Mouse (Mus musculus): ENCODE results near the gene Galnt16.

Galnt16 gene

DNA sequence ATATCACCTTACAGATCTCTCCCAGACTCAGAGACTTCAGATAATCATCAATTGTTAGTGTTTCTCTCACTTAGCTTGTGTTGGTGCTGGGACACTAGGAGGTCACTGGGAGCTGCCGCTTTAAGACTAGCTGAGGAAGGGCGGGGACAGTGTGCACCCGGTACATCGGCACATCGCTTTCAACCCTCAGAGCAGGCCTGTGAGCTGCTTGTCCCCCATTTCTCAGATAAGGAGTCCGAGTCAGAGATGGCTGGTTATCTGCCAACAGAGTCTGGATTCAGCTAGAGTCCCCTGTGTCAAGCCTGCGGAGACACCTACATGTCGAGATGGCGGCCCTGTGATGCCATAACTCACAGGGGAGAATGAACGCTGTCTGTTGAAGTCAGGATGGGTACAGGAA, 13.5 kb downstream of the Galnt16 start:
- DNase-seq = no peak

DNA sequence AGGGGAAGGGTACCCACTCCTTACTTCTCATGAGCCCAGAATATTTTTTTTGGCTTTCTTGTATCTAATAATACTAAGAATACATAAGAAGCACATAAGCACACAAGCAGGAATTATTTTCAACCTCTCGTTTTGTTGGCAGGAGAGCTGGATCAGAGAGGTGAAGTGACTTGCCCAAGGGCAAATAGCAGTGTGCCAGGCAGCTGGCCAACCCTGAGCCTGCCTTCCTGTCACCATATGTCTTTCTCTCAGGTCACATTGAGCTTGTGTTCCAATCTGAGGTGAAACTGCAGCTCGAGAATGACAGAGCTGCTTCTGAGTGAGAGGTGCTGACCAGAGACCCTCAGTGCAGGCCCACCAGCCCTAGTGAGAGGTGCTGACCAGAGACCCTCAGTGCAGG, 15.8 kb downstream of the Galnt16 start:
- no peak for DNase-seq

DNA sequence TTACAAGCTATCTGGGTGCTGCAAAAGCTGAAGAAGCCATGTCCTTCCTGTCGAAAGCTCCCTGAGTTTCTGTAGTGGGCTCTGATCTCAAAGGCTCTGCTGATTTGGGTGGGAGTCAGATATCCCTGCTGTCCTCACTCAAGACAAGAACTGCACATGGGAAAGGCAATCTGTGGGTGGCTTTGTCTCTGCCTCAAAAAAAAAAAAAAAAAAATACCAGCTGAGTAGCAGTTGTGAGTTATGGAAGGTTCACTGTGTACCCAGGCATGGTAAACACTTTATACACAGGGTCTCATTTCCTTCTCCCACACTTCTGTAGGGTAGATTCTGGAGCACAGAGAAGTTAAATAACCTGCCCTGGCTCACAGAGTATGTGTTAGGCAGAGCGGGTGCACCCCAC, 19.2 kb downstream of the Galnt16 start:
- DNase-seq = no peak

DNA sequence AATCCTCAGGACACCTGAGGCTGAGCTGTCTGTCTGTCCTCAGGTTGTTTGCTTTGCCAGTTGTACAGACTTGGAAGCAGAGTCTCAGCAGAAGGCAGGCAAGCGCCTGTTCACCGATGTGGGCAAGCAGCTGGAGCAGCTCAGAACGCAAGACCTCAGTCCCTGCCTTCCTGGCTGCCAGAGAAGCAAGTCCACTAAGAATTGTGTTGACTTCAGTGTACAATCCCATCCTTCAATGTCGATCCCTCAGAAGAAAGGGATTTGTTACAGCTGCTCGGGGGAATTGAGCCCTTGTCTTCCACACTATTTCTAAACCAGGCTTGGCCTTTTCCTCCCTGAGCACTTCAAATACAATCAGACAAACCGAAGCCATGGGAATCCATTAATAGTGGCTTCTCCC, 20.2 kb downstream of the Galnt16 start:
- peak; percentile 30 to 42 for DNase-seq

DNA sequence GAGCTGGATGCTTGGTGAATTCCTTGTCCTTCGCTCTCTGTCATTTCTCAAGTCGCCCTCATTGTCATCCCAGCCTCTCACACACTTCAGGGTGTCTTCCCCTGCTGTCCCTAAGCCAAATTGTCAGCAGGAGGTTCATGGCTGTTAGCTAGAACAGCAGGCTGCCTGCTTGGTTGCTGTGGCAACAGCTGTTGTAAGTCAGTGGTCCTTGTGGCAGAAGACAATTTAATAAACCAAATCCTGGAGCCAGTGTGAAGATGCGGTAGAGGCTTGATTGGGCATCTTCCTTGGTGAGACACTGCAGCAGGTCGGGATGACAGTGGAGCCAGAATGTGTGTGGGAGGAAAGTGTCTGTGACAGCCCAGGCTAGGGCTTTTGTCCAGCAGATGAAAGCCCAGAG, 27.2 kb downstream of the Galnt16 start:
- no peak for DNase-seq

DNA sequence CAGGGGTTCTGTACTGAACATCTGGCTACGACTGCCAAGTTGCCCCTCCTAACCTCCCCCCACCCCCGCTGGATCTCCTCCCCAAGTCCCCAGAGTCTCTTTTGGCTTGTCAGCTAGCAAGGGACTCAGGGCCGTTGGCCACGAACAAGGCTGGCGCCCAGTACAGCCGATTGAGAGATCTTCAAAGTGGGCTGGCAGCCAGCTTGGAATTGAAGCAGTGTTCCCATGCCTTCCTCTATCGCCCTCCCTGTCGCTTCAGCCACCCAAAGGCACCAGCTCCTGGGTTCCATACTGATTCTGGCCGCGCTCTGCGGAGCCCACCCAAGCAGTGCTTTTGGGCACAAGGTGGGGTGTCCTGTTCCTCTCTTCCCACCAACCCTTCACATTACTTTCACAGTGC, 31.6 kb downstream of the Galnt16 start:
- peak in 1 of 2 experiments; percentile 43 for DNase-seq

DNA sequence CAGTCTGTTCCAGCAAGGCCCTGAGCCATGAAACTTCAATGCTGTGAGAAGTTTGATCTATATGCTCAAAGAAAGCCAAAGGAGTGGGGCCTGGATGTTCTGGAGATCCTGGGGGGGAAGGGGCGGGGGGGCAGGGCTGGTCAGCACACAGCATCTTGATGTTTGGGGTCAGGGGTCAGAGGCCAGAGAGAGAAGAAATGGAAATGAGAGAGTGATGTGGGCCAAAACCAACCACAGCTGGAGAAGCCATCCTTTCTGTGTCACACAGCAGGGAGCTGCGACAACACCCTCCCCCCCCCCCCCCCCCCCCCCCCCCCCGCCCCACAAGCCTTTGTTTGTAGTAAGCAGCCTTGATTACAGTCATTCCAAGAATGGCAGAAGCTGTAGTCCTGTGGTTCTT, 35.1 kb downstream of the Galnt16 start:
- DNase-seq = no peak

DNA sequence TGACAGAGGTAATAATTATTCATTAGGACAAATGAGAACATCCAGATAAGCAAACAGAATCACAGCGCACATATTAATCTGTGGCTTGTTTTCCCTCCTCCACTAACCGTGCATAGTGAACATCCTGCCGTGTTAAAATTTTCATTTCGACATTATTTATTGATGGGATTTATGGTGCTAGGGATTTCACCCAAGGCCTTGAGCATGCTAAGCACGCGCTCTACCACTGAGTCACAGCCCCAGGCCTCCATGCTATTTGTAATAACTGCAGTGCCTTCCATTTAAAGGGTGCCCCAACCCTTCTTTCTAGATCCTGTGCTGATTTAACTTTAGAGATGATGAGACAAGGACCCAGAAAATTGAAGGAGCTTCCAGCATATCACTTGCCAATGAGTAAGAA, 36.2 kb downstream of the Galnt16 start:
- DNase-seq = no peak

DNA sequence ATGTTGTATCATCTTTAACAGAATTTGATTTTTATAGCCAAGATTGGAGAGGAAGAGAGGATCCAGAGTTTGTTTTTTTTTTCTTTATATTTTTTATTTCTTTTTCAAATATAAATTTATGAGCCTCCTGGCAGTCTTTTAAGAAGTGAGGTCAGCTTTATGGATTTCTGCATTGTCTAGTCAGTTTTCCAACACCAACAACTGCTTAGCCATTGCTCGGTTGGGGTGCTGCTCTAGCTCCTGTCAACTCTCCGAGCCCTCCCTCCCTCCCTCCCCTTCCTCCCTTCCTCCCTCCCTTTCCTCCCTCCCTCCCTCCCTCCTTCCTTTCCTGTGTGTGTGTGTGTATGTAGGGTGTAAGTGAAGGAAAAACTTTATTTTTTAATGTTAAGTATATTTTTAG, 43.8 kb downstream of the Galnt16 start:
- no peak for DNase-seq

DNA sequence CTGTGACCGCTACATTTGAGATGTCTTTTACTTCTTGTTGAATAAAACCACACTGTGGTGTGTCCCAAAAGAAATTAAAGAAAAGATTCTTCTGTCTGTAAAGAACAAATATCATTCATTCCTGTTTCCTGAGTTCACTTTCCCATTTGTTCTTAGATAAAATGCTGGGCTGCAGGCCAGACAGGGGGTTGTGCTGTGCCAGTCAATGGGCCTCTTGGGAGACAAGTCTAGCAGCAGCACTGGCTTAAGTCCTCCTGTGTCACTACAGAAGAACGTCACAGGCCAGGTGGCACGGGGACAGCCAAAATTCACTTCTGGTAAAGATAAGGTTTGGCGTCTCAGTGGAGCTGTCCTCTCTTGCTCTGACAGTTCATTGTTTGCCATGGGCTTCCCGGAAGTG, 44.7 kb downstream of the Galnt16 start:
- no peak for DNase-seq

DNA sequence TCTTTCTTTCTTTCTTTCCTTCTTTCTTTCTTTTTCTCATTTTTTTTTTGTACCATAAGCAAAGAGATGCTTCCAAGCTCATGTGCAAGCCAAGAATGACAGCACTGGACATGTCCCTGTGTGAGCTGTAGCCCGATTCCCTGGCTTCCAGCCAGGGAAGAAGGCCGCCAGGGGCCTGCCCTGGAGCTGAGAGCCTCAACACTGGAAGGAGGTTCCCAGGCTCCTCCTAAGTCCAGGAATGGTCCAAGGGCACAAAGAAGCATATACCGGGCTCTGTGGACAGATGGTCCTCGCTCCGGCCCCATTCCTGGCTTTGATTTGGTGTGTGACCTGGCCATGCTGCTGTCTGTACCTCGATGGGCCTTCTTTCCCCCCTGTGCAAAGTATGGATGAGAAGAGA, 46.9 kb downstream of the Galnt16 start:
- no peak for DNase-seq

DNA sequence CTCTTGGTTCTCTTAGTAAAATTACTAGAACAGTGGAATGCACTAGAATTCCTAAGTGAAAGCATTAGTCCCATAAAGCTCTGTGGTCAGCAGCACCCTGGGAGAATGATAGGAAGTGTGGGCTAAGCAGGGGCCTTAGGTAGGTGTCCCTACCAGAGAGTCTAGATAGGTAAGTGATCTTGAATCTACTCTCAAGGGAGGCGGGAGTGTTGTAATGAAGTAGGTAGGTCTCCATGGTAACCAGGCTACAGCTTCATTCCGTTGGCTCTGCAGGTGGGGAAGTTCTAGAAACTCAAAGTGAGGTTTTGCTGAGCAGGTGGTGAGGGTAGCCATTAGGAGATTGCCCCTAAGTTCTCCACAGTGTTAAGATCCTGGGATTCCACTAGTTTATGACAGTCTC, 47.7 kb downstream of the Galnt16 start:
- no peak for DNase-seq

DNA sequence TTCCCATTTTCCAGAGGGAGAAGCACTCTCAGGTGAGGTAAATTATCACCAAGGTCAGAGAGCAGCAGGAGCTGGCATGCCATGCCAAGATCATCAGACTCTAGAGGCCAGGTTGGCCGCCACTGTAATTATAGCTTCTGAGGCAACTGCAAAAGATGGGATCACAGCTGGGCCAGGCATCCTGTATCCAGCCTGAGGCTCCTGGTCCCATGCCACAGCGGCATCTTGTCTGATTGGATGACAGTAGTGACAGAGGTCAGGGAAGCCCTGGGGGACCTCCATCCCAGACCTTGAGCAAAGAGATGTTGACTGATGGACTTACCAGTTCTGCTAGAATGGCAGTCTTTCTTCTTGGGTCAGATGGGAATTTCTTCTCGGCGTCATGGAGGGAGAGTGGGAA, 48.4 kb downstream of the Galnt16 start:
- DNase-seq = no peak

DNA sequence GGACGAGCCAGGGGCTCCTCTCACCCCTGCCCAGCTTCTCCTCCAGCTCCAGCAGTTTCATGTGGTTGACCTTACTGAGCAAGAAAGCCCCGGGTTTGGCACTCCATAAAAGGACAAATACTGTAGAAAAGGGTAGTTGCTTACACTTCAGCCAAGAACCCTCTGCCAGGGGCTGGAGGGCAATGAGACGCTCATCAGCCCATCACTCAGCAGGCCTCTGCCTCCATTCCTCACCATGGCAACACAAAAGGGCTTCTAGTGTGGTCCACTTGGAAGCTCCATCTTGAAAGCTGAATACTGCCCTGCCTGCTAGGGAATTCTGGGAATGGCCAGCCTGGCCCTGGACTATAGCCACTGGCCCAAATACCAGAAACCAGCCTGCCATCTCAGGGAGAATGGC, 49.3 kb downstream of the Galnt16 start:
- no peak for DNase-seq

DNA sequence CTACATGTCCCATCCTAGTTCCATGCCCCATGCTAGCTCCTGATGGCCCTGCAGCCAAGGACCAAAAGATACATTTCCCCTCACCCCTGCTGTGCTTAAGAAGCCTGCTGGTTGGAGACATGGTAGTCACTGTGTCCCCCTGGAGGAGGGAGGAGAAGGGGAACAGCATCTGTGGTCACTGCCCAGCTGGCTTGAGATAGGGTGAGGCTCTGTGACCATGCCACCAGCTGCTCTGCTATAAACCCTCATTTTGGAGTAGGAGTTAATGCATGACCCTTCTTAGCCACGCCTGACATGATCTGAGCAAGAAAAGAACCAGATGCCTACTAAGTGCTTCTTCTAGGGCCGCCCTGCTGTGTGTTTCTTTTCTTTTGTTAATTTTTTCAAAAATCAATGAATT, 51.5 kb downstream of the Galnt16 start:
- DNase-seq = no peak

DNA sequence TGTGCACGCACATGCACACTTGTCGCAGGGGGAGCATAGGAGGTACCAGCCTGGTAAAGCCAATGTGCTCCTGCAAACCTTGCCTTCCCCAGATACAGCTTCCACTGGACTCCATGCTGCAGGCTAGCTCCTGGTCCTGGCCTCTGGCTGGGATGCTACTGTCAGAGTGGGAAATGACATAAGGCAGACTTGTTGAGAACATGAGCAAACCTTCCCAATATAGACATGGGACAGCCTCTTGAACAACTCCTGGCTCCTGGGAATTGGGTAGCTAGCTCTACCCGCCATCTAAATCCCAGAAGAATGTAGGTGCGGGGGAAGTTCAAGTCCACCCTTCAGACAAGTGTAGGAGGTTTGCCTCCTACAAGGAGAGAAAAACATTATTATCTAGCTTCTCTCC, 56.2 kb downstream of the Galnt16 start:
- DNase-seq = no peak

DNA sequence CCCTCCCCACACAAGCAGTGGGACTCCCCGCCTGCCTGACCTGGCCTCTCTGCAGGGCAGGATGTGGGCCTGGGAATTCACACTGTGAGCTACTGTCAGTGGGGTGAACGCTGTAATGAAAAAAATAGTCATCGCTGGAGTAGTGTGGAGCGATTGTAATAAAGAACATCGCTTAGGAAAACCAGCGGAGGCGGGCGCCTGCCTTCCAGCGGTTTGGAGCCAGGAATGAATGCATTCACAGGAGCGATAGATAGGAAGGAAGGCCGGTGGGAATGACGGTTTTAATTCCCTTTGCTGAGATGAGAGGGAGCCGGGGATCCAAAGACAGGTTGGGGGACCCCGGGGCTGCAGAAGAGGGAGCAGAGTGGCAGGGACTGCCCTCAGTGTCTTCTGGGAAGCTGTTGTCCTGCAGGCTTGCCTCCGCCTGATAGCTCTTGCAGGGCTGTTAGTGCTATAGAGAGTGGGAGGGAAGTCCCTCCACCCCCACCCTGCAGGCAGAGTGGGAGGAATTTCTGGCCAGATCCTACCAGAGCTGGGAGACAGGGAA, 56.8 kb downstream of the Galnt16 start:
- DNase-seq = peak; percentile 44 to 59

DNA sequence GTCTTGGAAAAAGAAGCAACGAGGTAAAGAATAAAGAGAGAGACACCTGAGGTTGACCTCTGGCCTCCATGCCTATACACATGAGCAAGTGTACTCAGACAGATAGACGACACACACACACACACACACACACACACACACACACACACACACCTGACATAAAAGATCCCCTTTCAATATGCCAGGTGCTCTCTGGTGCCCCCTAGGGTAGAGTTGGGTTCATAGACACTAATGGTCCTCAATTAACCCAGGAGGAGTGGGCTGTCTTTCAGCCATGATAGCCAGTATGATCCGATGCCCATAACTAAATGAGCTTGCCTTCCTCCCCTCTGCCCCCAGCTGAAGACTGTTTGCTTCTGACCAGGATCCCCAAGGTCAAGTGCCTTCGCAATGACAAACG, 59.0 kb downstream of the Galnt16 start:
- DNase-seq = peak; percentile 44 to 60

DNA sequence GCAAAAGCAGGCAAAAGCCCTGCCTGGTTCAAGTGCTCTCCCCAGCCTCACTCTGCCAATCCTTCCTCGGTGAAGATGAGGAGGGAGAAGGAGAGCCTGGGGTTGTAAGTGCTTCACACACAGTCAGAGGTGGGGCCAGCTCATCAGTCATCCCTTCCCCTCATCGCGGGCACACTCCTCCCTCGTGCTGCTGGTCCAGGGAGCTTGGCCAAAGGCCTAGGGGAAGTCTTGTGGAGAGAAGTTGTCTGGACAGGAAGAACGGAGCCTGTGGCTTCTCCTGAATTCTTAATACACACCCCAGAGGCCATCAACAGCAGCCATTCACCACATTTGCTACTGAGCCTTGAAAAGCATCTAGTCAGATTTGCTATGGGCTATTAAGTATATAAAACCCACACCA, 63.3 kb downstream of the Galnt16 start:
- peak in 1 of 2 experiments; percentile 34 for DNase-seq

DNA sequence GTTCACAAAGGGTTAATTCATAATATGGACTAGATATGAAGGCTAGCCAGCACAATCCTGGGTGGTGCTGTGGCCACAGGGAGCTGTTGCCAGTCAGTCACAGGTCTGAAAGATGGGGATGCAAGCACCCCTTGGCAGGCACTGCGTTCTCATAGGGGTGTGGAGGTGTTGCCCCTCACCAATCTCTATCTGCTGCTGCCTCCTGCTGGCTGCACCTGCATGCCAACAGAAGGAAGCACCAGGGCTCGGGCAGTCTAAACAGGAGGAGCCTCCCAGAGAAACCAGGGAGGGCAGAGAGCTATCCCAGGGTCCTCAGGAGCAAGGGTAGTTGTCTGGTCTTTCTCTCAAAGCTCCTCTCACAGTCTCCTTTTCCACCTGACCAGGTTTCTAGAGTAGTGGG, 66.9 kb downstream of the Galnt16 start:
- peak; percentile 62 to 65 for DNase-seq

DNA sequence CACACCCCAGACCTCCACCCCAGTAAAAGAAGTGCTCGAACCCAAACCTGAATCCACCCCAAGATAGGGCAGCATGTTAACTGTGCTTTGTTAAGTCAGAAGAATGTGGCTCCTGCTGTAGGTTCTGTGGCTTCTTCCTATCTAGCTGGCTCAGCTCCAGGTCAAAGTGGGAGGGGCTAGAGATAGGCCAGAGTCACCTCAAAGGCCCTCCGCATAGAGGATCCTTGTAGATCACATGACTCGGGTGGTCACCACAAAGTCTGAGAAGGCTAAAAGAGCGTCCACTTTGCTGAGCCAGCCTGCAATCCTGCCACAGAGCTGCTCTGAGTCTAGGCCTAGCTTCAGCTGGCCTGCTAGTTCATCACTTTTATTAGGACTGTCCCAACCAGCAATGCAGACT, 76.1 kb downstream of the Galnt16 start:
- no peak for DNase-seq

DNA sequence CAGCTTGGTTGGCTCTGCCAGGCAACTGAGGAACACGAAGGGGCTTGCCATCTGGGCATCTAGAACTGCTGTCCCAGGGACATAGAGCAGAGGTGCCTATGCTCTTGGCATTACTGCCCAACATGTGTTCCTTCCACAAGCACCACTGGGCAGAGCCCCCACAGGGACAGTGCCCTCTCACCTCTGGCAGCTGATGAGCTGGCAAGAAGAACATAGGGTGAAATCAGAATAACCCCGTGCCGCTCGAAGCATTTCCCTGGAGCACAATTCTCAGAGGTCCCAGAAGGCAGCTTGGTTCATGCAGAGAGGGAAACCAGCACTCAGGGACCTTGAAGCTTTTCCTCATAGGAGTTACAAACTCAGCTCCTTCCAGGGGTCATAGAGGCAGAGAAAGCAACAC, 76.7 kb downstream of the Galnt16 start:
- DNase-seq = no peak

DNA sequence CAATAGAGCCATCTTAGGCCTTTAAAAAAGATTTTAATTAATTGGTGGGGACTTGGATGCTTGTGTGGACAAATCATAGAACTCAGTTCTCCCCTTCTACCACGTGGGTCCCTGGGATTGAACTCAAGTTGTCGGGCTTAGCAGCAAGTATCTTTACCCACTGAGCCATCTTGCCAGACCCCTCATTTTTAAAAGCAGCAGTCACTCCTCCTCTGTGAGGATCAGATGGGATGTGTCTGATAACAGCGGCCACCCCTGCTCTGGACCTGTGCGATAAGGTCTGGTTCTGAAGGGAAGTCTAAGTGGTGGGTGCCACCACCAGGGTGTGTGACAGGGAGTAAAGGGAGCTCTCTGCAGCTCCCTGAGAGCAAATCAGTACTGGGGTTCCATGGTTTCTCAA, 77.5 kb downstream of the Galnt16 start:
- DNase-seq = no peak

DNA sequence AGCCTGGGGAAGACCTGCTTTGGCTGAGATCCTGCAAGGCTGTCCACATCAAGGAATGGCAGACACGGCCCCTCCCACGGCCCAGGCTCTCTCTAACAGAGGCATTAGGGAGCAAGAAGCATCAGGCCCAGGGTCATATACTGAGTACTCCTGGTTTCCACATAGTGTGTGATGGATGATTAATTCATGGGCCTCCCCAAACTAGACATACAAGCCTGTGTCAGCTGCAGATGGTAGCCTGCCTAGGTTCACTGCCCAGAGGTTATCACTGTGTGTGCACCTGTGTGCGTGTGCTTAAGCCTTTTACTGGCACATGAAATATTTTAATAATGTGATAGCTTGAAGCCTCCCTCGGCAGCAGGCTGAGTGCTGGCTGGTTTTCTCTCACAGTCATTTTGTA, 77.9 kb downstream of the Galnt16 start:
- DNase-seq = no peak

DNA sequence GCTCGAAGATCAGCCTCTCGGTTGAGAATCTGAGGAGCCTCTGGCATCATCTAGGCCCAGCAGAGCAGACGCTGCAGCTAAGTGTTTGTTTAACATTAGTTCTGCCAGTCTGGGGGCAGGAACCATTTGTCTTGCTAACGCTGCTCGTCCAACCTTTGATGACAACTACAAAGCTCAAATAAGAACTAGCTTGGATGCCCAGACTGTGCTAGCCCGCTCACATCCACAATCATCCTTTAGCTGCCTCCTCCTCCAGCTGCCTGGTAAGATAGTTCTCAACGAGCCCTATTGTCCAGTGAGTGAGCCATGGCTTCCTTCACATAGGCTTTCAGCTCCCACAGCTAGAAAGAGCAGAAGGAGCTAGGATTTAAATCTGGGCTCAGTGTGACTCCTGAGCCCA, 80.2 kb downstream of the Galnt16 start:
- DNase-seq = no peak

DNA sequence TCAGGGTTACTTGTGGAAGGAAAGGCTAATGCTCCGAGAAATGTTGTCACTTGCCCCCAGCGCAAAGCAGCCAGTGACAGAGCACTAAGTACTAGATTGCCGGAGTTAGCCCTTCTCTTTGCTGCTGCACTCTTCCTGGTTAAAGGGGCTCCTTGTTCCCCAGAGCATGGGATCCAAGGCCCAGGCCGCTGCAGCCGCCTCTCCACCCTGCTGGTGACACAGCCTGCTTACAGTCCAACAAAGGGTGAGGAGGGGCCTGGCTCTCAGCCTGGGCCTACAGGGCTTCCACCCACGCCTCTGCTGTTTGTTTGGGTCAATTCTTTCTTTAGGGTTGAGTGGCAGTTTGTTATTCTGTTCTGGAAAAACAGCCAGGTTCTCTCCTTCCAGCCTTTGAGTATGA, 80.7 kb downstream of the Galnt16 start:
- peak; percentile 61 to 72 for DNase-seq

Measured in kidney, postnatal 4 days (tissue).